In genomic region chr10:87286831-87287230, GRCm38 (mm10) we compare ENCODE assay signal across 19 mouse cellular contexts.
A peak's percentile ranks its signal among the peaks of the same experiment; 100 is the strongest.
DNase-seq lines count a peak whose midpoint lies in the region; ATAC-seq and TF ChIP-seq lines count a peak whose summit lies in the region.
"Had no signal": no experiment of that assay in that cellular context is flagged by ENCODE, and none has a peak within 500 bp of the region (broad histone marks: within the 10 kb centered on the region; RNA-seq: fewer than 3 reads in every experiment).

No protein-coding gene starts in this region.

- H3K9me3 ChIP-seq in forebrain, embryonic 16.5 days (ENCODE audit: control insufficient read depth, low read length), result no peaks in the 10 kb centered on the region
- H3K9me3 ChIP-seq in forebrain, embryonic 12.5 days, result no peaks in the 10 kb centered on the region
- H3K9me3 ChIP-seq in midbrain, embryonic 11.5 days (ENCODE audit: control insufficient read depth, low read length), result no peaks in the 10 kb centered on the region
- H3K9me3 ChIP-seq in midbrain, embryonic 13.5 days, result no peaks in the 10 kb centered on the region
- H3K9me3 ChIP-seq: embryonic facial prominence, embryonic 10.5 days; embryonic facial prominence, embryonic 12.5 days had no signal

- H3K4me3 ChIP-seq in forebrain, embryonic 16.5 days (replicated peaks; ENCODE audit: low read length), result no peak overlapping the region
- no peak overlapping the region for H3K4me3 ChIP-seq in forebrain, embryonic 12.5 days (replicated peaks)
- H3K4me3 ChIP-seq in midbrain, embryonic 11.5 days (ENCODE audit: low read depth, low read length), result no peak overlapping the region
- H3K4me3 ChIP-seq in midbrain, embryonic 13.5 days (replicated peaks), result no peak overlapping the region
- H3K4me3 ChIP-seq: embryonic facial prominence, embryonic 10.5 days; embryonic facial prominence, embryonic 12.5 days had no signal

- peaks cover 4% of the 10 kb centered on the region for H3K4me1 ChIP-seq in forebrain, embryonic 16.5 days (replicated peaks; ENCODE audit: control insufficient read depth, insufficient read depth, low read length)
- no peaks in the 10 kb centered on the region for H3K4me1 ChIP-seq in forebrain, embryonic 12.5 days
- no peaks in the 10 kb centered on the region for H3K4me1 ChIP-seq in midbrain, embryonic 11.5 days (ENCODE audit: control insufficient read depth, insufficient read depth, low read length)
- no peaks in the 10 kb centered on the region for H3K4me1 ChIP-seq in midbrain, embryonic 13.5 days (replicated peaks)
- H3K4me1 ChIP-seq: embryonic facial prominence, embryonic 10.5 days; embryonic facial prominence, embryonic 12.5 days had no signal

- no peak overlapping the region for H3K9ac ChIP-seq in forebrain, embryonic 16.5 days (replicated peaks; ENCODE audit: low read depth, low read length)
- H3K9ac ChIP-seq in forebrain, embryonic 12.5 days, result no peak overlapping the region
- H3K9ac ChIP-seq in midbrain, embryonic 11.5 days (ENCODE audit: low read length), result no peak overlapping the region
- no peak overlapping the region for H3K9ac ChIP-seq in midbrain, embryonic 13.5 days (replicated peaks)
- H3K9ac ChIP-seq: embryonic facial prominence, embryonic 12.5 days; forebrain, postnatal 0 days had no signal

- no peaks in the 10 kb centered on the region for H3K36me3 ChIP-seq in forebrain, embryonic 16.5 days (ENCODE audit: control insufficient read depth, insufficient read depth)
- no peaks in the 10 kb centered on the region for H3K36me3 ChIP-seq in forebrain, embryonic 12.5 days (replicated peaks)
- H3K36me3 ChIP-seq in midbrain, embryonic 11.5 days (ENCODE audit: control insufficient read depth, insufficient read depth, low read length), result no peaks in the 10 kb centered on the region
- no peaks in the 10 kb centered on the region for H3K36me3 ChIP-seq in midbrain, embryonic 13.5 days
- H3K36me3 ChIP-seq: embryonic facial prominence, embryonic 10.5 days; embryonic facial prominence, embryonic 12.5 days had no signal

- no peaks in the 10 kb centered on the region for H3K27me3 ChIP-seq in forebrain, embryonic 16.5 days (replicated peaks; ENCODE audit: control insufficient read depth, insufficient read depth, low read length)
- no peaks in the 10 kb centered on the region for H3K27me3 ChIP-seq in forebrain, embryonic 12.5 days
- H3K27me3 ChIP-seq in midbrain, embryonic 11.5 days (ENCODE audit: control insufficient read depth, insufficient read depth, low read length), result no peaks in the 10 kb centered on the region; the same call in 1 of the 2 replicates
- 0 out of 2 replicates have a peak, but pooled peaks cover 3% of the 10 kb centered on the region for H3K27me3 ChIP-seq in midbrain, embryonic 13.5 days
- H3K27me3 ChIP-seq: embryonic facial prominence, embryonic 12.5 days had no signal

- TF ChIP-seq CTCF in brain, embryonic 14.5 days (IDR thresholded peaks at IDR 0.05; ENCODE audit: borderline replicate concordance, extremely low read depth, insufficient read depth, insufficient read length), result no peak

- no peak for TF ChIP-seq POLR2A in brain, embryonic 14.5 days (IDR thresholded peaks at IDR 0.05; ENCODE audit: borderline replicate concordance, extremely low read depth, insufficient read depth, insufficient read length, poor library complexity, severe bottlenecking)

- no peak overlapping the region for H3K4me2 ChIP-seq in forebrain, embryonic 16.5 days (ENCODE audit: low read length)
- H3K4me2 ChIP-seq in forebrain, embryonic 12.5 days, result no peak overlapping the region
- no peak overlapping the region for H3K4me2 ChIP-seq in midbrain, embryonic 11.5 days
- H3K4me2 ChIP-seq in midbrain, embryonic 13.5 days (replicated peaks), result no peak overlapping the region
- H3K4me2 ChIP-seq: embryonic facial prominence, embryonic 12.5 days had no signal

- H3K27ac ChIP-seq in forebrain, embryonic 16.5 days (ENCODE audit: low read length), result no peak overlapping the region
- H3K27ac ChIP-seq in forebrain, embryonic 12.5 days, result no peak overlapping the region
- no peak overlapping the region for H3K27ac ChIP-seq in midbrain, embryonic 11.5 days (ENCODE audit: low read depth, low read length)
- H3K27ac ChIP-seq in midbrain, embryonic 13.5 days, result no peak overlapping the region
- H3K27ac ChIP-seq: embryonic facial prominence, embryonic 10.5 days; embryonic facial prominence, embryonic 12.5 days had no signal

- peak; percentile 28 for DNase-seq in midbrain, embryonic 11.5 days (ENCODE audit: low spot score, missing footprints)
- DNase-seq in brain, embryonic 14.5 days (ENCODE audit: low read depth), result peak; percentile 63
- DNase-seq in embryo, embryonic 10 days (ENCODE audit: low spot score), result no peak
- DNase-seq: adrenal gland, adult 8-10 months; adrenal gland, postnatal 14 days; adrenal gland, postnatal 36 days; cerebellum, adult 11 months; cerebellum, adult 18-20 months; cerebellum, adult 8-10 months; cerebellum, adult 9-11 months; cerebellum, postnatal 14 days; cerebellum, postnatal 36 days; forebrain, postnatal 0 days had no signal

- WGBS in forebrain, embryonic 16.5 days, result 68% methylated on average over 1 of the region's 1 CpGs
- WGBS in forebrain, embryonic 12.5 days, result 89% methylated on average over 1 of the region's 1 CpGs
- 93% methylated on average over 1 of the region's 1 CpGs for WGBS in midbrain, embryonic 11.5 days
- 98% methylated on average over 1 of the region's 1 CpGs for WGBS in midbrain, embryonic 13.5 days

- ATAC-seq in forebrain, embryonic 16.5 days, result peak; percentile 43; the same call in 1 of the 2 replicates
- ATAC-seq in forebrain, embryonic 12.5 days (ENCODE audit: low FRiP score), result no peak
- ATAC-seq in midbrain, embryonic 11.5 days (ENCODE audit: low FRiP score), result no peak
- ATAC-seq in midbrain, embryonic 13.5 days, result no peak
- ATAC-seq: activated CD4-positive, CD25-positive, alpha-beta regulatory T cell, adult 4 months; forebrain, postnatal 0 days had no signal
